Mouse (Mus musculus) G1E (cell line): ENCODE measurements at regions not wholly inside any gene's neighbourhood (a gene's known extent, or its start where the extent isn't known, plus 50 kb on each side); places are given as distances from the start of the nearest gene placed in this dataset.

Source experiments
- CTCF ChIP-seq: IDR thresholded peaks from 2 replicates; pipeline ENCODE4 v1.5.1; 2012; ENCODE audit warnings: low read depth, low read length, inconsistent platforms, mixed read lengths
- GATA1 ChIP-seq: IDR thresholded peaks from 2 replicates; pipeline ENCODE4 v1.6.1; 2012; ENCODE audit warnings: borderline replicate concordance, low read length, inconsistent platforms, mixed read lengths
- GATA2 ChIP-seq: IDR thresholded peaks from 2 replicates; pipeline ENCODE4 v1.6.1; 2012; ENCODE audit warnings: low read depth, low read length, inconsistent platforms, borderline replicate concordance
- POLR2AphosphoS5 ChIP-seq: IDR thresholded peaks from 2 replicates; pipeline ENCODE4 v1.6.1; 2012; ENCODE audit warnings: low read depth, low read length, inconsistent platforms; ENCODE audit not compliant: insufficient replicate concordance
- TAL1 ChIP-seq: conservative IDR thresholded peaks from 2 replicates; pipeline ENCODE4 v1.6.1; 2012; ENCODE audit warnings: low read depth, low read length, inconsistent platforms, mixed read lengths

GRCm38 (mm10) chr1:181298063-181298462 is 54.4 kb upstream of the Cnih3 start:
- TF ChIP-seq GATA1 (no peak), CTCF (no peak), POLR2AphosphoS5 (no peak), TAL1 (no peak), GATA2 (no peak)
